Mouse (Mus musculus) cerebral cortex, adult 2 months (tissue): ENCODE data around the gene Tfe3.

Experiments used
- WGBS: fragments of 180-500 bp; shearing (Covaris S2); methylation state at CpG from one replicate; pipeline ENCODE4 v1.1.7; 2018; 5-methylcytosine and 5-hydroxymethylcytosine counted together

The Tfe3 gene

GRCm38 (mm10) chrX:7802157-7802556 is 39.8 kb downstream of the Tfe3 start:
- WGBS = 90% methylated on average over 2 of the region's 2 CpGs

GRCm38 (mm10) chrX:7815016-7815415 is 52.7 kb downstream of the Tfe3 start:
- WGBS = 54% methylated on average over 8 of the region's 8 CpGs

GRCm38 (mm10) chrX:7821865-7822779 is 59.8 kb downstream of the Tfe3 start, which contains the start of gene Kcnd1:
Kcnd1 (plus strand) TSS chrX:7822289.
- WGBS = 5% methylated on average over 23 of the region's 24 CpGs
